Mouse (Mus musculus): ENCODE data around the gene Mapk11. TPM values are rescaled to one million over a fixed set of nuclear protein-coding genes. Genes with fewer than 3 reads are reported as not detected.

Gene Mapk11
- polyA plus RNA-seq, 1 experiment = 3.2 TPM

DNA sequence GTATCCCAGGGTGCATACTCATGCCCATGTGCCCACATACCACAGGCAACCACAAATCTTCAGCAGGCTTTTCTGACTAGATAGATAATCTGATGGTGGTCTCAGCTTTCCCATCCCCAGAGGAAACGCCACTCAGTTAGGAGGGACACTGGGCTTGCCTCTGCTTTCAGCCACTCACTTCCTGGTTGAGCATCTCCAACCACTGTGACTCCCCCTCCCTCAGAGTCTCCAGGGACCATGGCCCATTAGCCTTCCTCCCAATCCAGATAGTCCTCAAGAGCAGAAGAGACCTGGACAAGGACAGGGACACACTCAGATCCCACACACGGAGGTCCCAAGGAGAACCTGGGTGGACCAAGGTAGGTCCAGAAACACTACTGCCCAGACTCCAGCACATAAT, 6.3 kb downstream of the Mapk11 start:
- Histone ChIP-seq H3K27ac (ENCODE audit: insufficient read depth, low read depth, low read length) (no peak overlapping the region), H3K27me3 (ENCODE audit: control insufficient read depth, insufficient read depth, low read length) (peaks cover 40% of the 10 kb centered on the region), H3K36me3 (ENCODE audit: control insufficient read depth, insufficient read depth, low read length) (no peaks in the 10 kb centered on the region), H3K4me1 (ENCODE audit: control insufficient read depth, insufficient read depth, insufficient read length, low read length) (peaks cover 14% of the 10 kb centered on the region), H3K4me3 (ENCODE audit: low read depth, low read length) (no peak overlapping the region)
- WGBS = 61% methylated on average over 2 of the region's 2 CpGs
- TF ChIP-seq POLR2A (IDR thresholded peaks at IDR 0.05; ENCODE audit: low read depth, low read length) = no peak
- no peak for TF ChIP-seq CTCF (IDR thresholded peaks at IDR 0.05; ENCODE audit: extremely low read depth, insufficient read length, insufficient replicate concordance, low read depth, low read length)

DNA sequence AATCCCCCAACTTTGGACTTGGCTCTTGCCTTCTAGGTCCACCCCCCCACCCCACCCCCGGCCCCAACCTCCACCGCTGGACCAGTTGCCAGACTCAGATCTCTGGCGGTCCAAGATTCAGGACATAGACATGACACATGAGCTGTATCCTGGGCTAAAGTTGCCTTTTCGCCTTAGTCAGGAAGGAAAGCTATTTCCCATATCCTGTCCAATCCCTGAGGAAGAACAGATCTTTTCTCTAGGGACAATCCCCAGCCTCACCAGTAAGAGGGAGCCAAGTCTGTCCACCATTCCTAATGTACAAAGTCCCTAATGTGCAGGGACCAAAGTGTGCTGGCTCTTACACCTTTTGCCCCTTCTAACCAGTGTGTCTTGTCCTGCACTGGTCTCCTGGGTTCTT, 7.5 kb downstream of the Mapk11 start:
- Histone ChIP-seq H3K27me3 (ENCODE audit: control insufficient read depth, insufficient read depth, low read length) (peaks cover 32% of the 10 kb centered on the region), H3K4me3 (ENCODE audit: low read depth, low read length) (no peak overlapping the region), H3K4me1 (ENCODE audit: control insufficient read depth, insufficient read depth, insufficient read length, low read length) (peaks cover 10% of the 10 kb centered on the region), H3K27ac (ENCODE audit: insufficient read depth, low read depth, low read length) (no peak overlapping the region), H3K36me3 (ENCODE audit: control insufficient read depth, insufficient read depth, low read length) (no peaks in the 10 kb centered on the region)
- no peak for TF ChIP-seq POLR2A (IDR thresholded peaks at IDR 0.05; ENCODE audit: low read depth, low read length)
- TF ChIP-seq CTCF (IDR thresholded peaks at IDR 0.05; ENCODE audit: extremely low read depth, insufficient read length, insufficient replicate concordance, low read depth, low read length) = no peak
- 64% methylated on average over 4 of the region's 4 CpGs for WGBS

DNA sequence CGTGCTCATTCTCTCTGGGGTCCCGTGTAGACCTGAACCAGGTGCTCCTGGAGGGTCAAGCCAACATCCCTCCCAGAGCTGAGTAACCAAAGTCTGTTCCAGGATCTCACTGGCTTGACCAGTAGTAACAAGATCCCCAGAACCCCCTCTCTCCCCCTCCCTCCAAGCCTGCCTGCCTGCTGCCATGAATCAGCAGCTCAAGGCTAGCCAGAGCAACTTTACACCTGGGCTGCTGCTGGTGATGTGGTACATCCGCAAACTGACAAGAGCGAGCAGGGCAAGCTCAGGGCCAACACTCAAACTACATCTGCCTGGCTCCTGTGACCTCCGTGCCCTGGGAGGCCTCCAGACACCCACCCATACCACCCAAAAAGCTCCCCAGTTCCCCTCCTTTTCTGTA, 8.0 kb downstream of the Mapk11 start:
- Histone ChIP-seq H3K27me3 (ENCODE audit: control insufficient read depth, insufficient read depth, low read length) (peaks cover 27% of the 10 kb centered on the region), H3K27ac (ENCODE audit: insufficient read depth, low read depth, low read length) (no peak overlapping the region), H3K4me3 (ENCODE audit: low read depth, low read length) (no peak overlapping the region), H3K4me1 (ENCODE audit: control insufficient read depth, insufficient read depth, insufficient read length, low read length) (peaks cover 5% of the 10 kb centered on the region), H3K36me3 (ENCODE audit: control insufficient read depth, insufficient read depth, low read length) (no peaks in the 10 kb centered on the region)
- 21% methylated on average over 5 of the region's 5 CpGs for WGBS
- TF ChIP-seq POLR2A (IDR thresholded peaks at IDR 0.05; ENCODE audit: low read depth, low read length) (no peak), CTCF (IDR thresholded peaks at IDR 0.05; ENCODE audit: extremely low read depth, insufficient read length, insufficient replicate concordance, low read depth, low read length) (no peak)

DNA sequence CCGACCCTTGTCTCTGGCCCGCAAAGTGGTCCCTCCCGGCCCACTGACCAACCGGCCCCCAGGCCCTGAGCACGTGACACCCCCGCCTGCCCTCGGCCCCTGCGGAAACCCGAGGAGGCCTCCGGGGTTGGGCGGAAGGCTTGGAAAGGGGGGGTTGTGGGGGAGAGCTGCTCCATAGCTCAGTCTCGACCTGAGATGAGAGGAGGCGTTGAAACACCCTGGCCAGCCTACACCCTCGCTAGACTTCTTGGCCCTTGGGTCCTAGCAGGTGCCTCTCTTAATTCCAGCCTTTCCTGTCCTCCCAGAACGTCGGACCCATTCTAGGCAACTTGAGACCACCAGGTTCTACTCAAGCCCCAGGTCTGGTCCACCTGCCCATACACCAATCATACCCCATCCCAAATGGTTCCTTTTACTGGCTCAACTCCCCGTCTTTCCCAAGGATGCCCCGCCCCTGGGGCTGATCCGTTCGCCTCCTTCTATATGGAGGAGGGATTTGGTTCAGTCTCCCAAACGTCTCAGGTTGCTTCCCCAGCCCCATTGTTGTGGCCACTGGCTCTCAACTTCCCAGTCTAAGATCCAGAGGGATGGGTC, 8.7 kb downstream of the Mapk11 start, which contains the start of gene Mapk12:
Mapk12 (minus strand) TSS at position 45 of the 594 bp plus-strand sequence.
- no peaks in the 10 kb centered on the region for H3K36me3 ChIP-seq (ENCODE audit: control insufficient read depth, insufficient read depth, low read length)
- no peak for TF ChIP-seq CTCF (IDR thresholded peaks at IDR 0.05; ENCODE audit: extremely low read depth, insufficient read length, insufficient replicate concordance, low read depth, low read length)
- TF ChIP-seq POLR2A (IDR thresholded peaks at IDR 0.05; ENCODE audit: low read depth, low read length) = no peak
- peaks cover 27% of the 10 kb centered on the region for H3K27me3 ChIP-seq (ENCODE audit: control insufficient read depth, insufficient read depth, low read length)
- H3K27ac ChIP-seq (ENCODE audit: insufficient read depth, low read depth, low read length) = peak within 1 kb of the TSS; percentile 4
- WGBS = 2% methylated on average over 21 of the region's 21 CpGs
- H3K4me1 ChIP-seq (ENCODE audit: control insufficient read depth, insufficient read depth, insufficient read length, low read length) = peaks cover 4% of the 10 kb centered on the region
- peak within 1 kb of the TSS; percentile 67 for H3K4me3 ChIP-seq (ENCODE audit: low read depth, low read length)

DNA sequence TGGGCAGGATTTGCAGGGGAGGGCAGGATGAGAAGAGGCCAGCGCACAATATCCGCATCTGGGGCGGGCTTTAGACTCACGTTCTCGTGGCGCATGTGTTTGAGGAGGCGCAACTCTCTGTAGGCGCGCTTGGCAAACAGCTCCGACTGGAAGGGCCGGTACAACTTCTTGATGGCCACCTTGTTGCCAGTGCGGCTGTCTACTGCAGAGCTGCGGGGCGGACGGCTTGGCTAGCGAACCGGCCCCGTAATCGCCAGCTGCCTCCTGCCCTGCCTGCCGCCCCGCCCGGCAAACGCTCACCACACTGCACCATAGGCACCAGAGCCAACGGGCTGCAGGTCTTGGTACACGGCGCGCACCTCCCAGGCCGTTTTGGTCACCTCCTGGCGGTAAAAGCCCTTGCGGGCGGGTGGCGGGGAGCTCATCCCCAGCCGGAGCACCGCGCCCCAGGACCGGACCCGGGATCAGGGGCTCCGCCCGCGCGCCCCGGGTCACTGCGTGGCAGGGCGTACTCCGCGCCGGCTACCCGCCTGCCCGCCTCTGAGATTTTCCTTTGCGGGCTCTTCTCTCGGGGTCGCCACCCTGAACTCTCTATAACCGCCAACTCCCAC, 9.3 kb downstream of the Mapk11 start:
- Histone ChIP-seq H3K27ac (ENCODE audit: insufficient read depth, low read depth, low read length) (peak overlapping the region; percentile 4), H3K36me3 (ENCODE audit: control insufficient read depth, insufficient read depth, low read length) (no peaks in the 10 kb centered on the region), H3K4me3 (ENCODE audit: low read depth, low read length) (peak overlapping the region; percentile 67), H3K27me3 (ENCODE audit: control insufficient read depth, insufficient read depth, low read length) (peaks cover 27% of the 10 kb centered on the region), H3K4me1 (ENCODE audit: control insufficient read depth, insufficient read depth, insufficient read length, low read length) (peaks cover 4% of the 10 kb centered on the region)
- TF ChIP-seq CTCF (IDR thresholded peaks at IDR 0.05; ENCODE audit: extremely low read depth, insufficient read length, insufficient replicate concordance, low read depth, low read length) (no peak), POLR2A (IDR thresholded peaks at IDR 0.05; ENCODE audit: low read depth, low read length) (no peak)
- WGBS = under 1% methylated on average over 53 of the region's 53 CpGs

DNA sequence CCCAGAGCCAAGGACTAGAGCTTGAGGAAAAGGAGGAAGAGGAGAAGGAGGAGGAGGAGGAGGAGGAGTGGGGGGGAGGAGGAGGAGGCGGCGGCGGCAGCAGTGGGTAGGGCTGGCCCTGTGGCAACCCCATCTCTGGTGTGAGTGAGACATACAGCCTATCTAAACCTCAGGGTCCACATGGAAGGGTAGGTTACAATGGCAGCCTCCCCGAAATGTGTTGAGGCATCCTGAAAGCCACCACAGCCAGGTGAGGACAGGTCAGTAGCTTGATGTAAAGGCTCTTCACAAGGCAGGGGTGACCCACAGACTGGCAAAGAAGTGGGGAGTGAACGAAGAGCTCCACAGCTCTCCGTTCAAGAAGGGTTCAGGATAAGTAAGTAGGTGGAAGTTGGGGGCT, 10.9 kb downstream of the Mapk11 start:
- Histone ChIP-seq H3K4me1 (ENCODE audit: control insufficient read depth, insufficient read depth, insufficient read length, low read length) (peaks cover 4% of the 10 kb centered on the region), H3K36me3 (ENCODE audit: control insufficient read depth, insufficient read depth, low read length) (no peaks in the 10 kb centered on the region), H3K4me3 (ENCODE audit: low read depth, low read length) (no peak overlapping the region), H3K27ac (ENCODE audit: insufficient read depth, low read depth, low read length) (no peak overlapping the region), H3K27me3 (ENCODE audit: control insufficient read depth, insufficient read depth, low read length) (peaks cover 27% of the 10 kb centered on the region)
- WGBS = 90% methylated on average over 6 of the region's 6 CpGs
- TF ChIP-seq CTCF (IDR thresholded peaks at IDR 0.05; ENCODE audit: extremely low read depth, insufficient read length, insufficient replicate concordance, low read depth, low read length) = no peak
- no peak for TF ChIP-seq POLR2A (IDR thresholded peaks at IDR 0.05; ENCODE audit: low read depth, low read length)

DNA sequence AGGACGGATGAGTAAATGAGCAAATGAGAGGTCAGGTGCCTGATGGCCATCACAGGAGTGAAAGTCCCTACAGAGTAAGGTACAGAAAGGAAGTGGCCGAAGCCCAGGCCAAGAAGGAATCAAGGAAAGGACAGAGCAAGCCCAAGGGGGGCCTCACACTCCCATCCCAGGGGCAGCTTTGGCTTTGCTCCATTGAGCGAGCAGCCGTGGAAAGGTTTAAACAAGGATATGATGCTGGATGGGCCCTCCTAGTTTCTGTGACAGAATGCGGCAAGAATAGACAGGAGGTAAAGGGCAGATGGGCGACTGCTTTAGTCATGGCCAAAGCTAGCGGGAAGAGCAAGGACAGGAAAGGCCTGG, 11.4 kb downstream of the Mapk11 start:
- TF ChIP-seq POLR2A (IDR thresholded peaks at IDR 0.05; ENCODE audit: low read depth, low read length) (no peak), CTCF (IDR thresholded peaks at IDR 0.05; ENCODE audit: extremely low read depth, insufficient read length, insufficient replicate concordance, low read depth, low read length) (no peak)
- Histone ChIP-seq H3K36me3 (ENCODE audit: control insufficient read depth, insufficient read depth, low read length) (no peaks in the 10 kb centered on the region), H3K4me3 (ENCODE audit: low read depth, low read length) (no peak overlapping the region), H3K27ac (ENCODE audit: insufficient read depth, low read depth, low read length) (no peak overlapping the region), H3K27me3 (ENCODE audit: control insufficient read depth, insufficient read depth, low read length) (peaks cover 27% of the 10 kb centered on the region), H3K4me1 (ENCODE audit: control insufficient read depth, insufficient read depth, insufficient read length, low read length) (peaks cover 4% of the 10 kb centered on the region)
- 75% methylated on average over 7 of the region's 7 CpGs for WGBS

All from small intestine, adult 2 months (tissue).